Mouse (Mus musculus) embryo, embryonic 11.5 days (tissue): ENCODE measurements around the gene Rbp2.
A peak's percentile ranks its signal among the peaks of the same experiment; 100 is the strongest.

Source experiments
- DNase-seq: peaks from one replicate; pipeline ENCODE4 v3.0.0-alpha.2; 2012; ENCODE audit warnings: low read depth, low spot score

The Rbp2 gene

DNA sequence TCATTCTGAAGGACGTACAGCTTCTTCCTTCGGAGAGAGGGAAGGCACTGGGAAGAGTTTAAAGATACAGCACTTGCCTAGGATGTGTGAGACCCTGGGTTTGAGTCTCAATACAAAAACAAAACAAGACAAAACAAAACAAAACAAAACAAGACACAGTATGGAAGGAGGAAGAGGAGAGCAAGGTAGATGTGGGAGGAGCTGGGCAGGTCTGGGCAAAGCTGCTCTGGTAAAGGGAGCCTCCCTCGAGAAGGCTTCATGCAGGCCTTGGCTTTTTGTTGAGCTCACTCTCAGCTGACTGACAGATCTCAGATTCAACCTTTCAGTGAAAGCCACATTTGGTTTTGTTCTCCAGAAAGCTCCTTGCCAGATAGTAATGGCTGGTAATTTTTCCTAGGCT lies at the start of gene Rbp2:
Gene Rbp2, plus strand, starts transcription at position 301 of the 400 bp plus-strand sequence.
- no peak for DNase-seq

DNA sequence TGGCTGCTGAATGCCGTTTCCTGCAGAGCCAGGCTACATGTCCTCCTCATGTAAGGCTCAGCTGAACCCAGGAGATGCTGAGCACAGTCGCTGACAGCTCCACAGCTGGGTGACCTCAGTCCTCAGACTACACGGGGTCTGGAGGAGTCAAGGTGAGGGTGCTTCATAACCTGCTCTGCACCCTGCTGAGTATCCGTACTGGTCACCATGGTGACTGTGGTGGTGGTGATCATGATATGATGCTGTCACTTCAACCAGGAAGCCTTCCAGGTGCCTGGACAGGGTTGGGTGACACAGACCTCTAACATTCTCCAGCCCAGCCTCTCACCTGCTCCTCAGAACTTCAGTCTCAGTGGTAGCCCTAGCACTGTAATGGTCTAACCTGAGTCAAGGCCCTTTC lies 48.1 kb upstream of the Rbp2 start:
- DNase-seq = no peak

DNA sequence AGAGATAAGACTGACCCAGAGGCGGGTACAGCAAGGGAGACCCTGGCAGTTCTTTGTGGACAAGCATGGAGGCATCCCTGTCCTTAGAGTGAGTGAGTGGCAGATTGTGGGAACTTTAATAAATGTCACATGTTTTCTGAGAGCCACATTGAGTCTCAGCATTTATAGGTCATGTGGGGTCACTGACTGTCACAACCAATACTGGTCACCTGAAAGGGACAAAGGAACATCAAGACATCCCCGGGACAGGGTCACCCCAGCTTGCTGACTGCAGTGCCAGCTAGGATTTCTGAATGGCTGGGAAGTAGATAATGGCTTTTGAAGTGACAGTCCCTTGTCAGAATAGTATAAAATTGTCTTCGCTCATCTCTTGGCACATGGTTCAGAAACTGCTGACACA lies 46.8 kb upstream of the Rbp2 start:
- no peak for DNase-seq

DNA sequence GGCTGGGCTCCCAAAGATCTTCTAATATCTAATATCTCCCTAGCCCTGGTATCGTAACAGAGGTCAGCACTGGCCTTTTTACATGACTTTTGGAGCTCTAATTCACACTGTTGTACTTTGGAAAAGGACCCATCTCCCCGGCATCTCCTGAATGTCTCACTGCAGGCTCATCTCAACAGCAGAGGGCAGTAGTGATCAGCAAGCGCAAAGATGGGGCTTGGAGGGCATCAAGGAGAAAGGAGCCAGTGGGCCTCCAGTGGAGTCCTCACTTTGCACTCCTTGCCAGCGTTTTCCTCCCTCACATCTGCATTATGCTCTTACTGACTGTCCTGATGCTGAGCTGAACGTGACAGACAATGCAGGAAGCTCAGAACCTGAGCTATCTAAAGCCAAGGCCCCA lies 43.3 kb upstream of the Rbp2 start:
- no peak for DNase-seq

DNA sequence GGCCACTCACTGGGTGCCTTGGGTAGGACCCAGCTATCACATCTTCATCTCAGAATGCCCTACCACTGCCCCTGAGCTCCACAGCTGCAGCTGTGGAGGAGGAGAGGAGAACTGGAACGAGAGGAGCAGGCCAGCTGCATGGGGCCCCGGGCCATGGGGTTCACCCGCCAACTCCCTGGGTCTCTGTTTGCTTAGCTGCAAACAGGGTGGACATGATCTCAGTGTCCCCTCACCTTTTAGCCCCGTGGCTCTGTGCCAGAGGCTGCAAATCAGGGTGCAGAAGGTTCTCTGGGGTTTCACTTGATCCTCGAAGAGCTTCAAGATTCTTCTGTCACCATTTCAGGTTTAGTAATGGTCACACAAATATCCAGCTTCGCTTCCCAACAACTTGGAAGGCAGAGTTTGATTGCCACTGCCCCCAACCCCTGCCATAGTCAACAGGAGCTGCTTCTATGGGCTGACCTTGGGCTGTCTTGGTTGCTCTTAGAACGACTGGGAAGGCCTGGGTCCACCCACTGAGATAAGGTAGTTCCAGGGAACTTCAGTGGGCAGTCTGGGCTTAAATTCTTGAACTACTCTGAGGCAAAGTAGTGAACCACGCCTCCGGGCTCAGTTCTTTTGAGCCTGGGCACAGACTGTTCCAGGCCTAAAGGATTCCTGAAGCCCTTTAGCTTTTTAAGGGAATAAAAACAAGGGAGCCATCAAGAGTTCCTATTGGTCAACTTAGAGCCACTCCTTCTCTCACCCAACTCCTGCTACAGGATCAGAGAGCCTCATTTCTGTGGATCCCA lies 40.4 kb upstream of the Rbp2 start:
- no peak for DNase-seq

DNA sequence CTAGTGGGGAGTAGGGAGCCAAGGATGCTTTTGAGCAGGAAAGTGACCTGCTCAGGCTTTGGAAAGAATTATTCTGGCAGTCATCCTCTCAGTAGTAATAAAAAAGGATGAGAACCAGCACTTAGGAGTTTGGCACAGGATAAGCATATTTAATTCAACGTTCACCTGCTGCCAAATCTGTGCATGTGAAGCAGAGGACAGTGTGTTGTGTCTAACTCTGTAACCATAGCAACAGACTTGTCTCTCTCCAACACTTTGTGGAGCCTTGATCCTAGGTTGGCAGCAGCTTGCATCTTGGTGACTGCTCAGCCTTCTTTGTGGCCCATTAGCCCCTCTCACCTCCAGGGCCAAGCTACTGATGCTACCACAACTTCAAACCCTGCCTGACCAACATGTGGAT lies 34.9 kb upstream of the Rbp2 start:
- no peak for DNase-seq

DNA sequence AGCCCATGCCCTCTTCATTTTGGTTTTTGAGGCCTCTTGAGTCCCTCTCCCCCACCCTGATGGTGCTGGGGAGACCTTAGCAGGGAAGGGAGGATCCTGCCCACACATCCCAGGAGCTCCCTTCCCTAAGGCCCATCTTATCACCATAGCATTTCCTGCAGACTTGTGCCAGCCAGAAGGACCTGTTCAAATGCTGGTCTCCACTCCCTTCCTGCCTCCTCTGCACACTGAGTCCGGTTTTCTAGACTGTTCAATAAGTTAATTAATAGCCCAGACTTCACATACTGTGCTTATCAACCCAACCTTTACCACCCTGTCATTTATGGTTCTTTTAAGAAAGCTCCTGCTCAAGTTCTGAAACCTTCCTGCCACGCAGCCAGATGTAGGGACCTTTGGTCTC lies 19.2 kb upstream of the Rbp2 start:
- DNase-seq = no peak

DNA sequence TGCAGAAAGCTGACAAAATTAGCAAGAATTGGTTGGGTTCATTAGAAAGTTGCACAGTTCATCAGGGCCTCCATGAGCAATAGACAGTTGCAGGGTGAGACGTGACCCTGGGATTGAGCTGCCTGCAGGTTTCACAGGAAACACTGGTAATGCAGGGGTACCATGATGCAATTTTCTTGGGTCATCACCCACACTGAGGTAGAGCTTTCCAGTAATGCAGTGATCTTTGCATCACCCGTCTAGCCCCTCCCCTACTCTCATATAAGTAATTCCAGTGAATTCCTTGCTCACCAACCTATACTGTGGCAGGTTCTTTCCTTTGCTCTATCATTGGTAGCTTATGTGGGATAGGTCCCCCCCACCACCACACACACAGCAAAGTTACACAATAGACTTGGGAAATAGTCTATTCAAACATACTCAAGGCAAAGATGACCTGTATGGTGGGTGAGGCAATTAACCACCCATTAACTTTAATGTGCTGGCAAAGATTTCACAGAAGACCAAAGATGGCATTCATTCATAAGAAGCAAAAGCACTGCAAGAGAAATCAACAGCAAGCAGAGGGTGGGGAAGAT lies 5.7 kb upstream of the Rbp2 start:
- no peak for DNase-seq

DNA sequence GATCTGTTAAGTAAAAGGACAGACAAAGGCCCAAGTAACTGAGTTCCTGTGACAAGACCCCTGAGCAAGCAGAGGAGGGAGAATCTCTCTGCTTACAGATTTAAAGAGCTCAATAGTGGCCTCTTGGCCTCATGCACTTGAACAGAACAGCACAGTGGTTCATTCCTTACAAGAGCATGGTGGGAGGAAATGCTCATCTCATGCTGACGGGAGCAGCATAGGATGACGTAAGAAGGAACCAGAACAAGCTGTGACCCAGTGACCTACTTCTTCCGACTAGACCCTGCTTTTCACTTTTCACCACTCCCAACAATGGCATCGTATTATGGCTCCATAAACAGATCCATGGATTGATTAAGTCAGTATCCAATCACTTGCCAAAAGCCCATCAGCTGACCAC lies 3.7 kb upstream of the Rbp2 start:
- DNase-seq = no peak

DNA sequence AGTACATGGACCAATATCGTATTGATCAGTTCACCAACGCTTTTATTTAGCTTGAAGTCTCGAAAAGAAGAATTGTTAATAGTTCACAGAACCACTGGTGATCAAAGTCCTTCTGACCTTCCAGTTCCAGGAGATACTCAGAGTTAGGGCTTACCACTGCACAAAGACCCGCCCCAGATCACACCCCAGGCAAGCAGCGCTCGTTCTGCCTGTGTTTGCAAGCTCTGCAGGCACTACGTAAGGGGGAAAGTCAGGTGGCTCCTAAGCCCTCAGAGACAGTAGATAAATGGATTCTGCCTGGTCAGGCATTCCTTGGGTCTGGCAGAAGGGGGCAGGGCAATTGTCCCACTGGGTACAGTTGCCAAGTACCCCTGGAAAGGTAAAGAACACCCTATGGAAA lies 895 bp upstream of the Rbp2 start:
- DNase-seq = no peak

DNA sequence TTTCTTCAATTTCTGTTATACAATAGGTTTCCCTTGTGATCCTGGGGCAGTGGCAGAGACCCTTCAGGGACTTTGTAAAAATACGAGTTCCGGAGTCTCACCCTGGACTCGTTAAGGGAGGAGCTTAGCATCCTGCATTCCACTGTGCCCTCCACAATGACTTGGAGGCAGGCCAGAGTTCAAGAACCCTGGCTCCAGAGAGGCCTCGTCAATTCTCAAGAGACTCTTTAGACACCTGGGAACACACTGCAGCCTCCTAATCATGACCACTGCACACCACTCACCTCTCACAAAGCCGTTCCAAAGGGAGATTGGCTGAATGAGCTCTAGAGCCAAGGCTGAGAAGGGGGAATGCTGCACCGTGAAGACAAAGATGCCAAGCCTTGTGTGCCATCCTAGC lies 1.4 kb downstream of the Rbp2 start:
- no peak for DNase-seq

DNA sequence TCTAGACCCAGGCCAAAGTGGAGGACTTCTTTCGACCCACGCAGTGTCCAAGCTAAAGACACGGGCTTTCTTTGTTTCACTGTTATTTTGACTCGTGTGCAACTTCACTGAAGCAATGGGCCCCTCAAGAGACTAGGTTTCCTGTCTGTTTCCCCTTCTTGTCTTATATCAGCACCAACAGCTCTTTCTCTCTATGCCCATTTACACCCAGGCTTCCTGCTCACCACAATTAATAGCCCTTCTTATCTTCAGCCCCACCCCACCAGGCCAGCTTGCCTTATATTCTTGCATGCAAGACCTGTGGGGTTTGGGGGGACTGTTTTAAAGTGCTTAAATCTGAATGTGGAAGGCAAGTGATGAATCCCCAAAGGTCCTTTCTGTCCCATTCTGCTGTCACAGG lies 3.6 kb downstream of the Rbp2 start:
- DNase-seq = no peak

DNA sequence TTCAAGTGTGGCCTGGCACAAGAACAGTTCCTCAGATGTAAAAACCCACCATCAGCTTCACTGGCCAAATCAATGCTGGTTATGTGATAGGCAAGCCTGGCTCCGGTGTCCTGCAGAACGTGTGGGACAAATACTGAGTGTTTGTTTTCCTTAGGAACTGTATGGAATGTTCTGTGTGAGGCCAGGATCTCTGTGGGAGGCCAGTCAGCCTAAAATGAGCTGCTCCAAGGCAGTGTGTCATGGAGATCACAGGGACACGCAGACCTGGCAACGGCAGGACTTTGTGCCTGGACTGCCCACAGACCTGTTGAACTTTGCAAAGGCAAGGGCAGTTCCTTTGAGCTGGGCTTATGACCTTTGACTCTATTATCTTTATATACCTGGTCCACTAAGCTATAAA lies 4.2 kb downstream of the Rbp2 start:
- DNase-seq = no peak

DNA sequence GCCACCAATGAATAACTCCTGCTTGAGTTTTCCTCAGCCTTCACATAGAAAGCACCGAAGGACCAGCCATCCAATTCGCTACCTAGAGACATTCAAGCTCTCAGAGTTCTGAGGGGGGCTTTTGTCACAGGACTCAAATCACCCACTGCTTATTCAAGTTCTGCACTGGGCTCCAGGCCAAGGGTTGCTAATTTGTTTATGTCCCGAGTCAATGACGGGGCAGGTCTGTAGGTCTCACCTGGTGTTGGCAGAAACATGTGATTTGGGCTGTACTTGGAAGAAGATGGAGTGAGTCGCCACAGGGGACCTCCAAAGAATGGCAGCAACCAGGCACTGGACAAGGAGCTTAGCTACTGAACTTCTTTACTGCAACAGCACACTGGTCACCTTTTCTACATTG lies 5.2 kb downstream of the Rbp2 start:
- DNase-seq = no peak

DNA sequence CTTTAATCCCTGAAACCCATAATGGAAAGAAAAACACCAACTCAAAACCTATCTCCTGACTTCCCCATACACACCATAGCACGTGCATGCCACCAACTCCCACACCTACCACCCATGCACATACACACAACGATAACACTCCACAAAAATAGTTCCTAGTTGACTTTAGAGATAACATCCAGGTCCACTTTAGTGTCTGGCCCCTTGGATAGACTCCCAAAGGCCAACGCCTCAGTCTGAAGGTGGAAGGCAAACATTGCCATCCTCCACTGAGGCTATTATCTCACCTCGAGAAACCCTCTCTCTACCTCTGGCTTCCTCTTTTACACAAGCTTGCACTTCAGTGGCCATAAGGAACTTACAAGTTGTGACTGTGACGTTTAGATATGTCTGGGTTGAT lies 6.3 kb downstream of the Rbp2 start:
- no peak for DNase-seq

DNA sequence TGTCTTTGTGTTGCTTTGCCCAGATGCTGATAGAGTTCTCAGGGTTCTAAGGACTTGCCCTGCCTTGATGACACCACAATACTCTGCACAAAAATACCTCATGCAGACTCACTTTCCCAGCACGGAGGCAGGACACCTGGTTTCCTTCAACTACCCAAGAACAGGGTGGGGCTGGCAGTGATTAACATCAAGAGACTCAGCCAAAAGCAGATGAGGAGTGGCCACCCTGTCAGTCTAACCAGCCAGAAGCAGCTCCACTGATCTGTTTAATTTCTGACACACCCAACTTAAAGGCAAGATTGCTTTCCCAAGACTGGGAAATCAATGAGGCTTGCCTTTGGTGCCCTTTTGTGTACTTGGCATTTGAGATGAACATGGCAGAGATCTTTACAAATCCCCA lies 6.9 kb downstream of the Rbp2 start:
- no peak for DNase-seq

DNA sequence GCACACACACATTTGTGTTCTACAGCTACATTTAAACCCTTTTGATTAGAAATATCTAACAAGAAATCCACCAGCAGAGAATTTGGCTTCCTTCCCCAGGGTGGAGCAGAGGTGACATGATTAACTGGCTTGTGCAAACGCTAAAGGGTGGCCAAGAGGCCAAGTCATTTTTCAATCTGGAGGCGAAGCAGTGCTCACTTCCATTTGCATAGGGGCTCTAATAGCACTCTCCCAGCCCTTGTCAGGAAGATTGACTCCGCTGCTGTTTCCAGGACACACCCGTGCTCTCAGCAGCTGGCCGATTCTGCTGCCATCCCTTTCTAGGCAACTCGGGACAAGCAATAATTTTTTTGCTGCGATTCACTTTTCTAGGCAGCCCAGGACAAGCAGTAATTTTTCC lies 11.2 kb downstream of the Rbp2 start:
- DNase-seq = peak; percentile 35

DNA sequence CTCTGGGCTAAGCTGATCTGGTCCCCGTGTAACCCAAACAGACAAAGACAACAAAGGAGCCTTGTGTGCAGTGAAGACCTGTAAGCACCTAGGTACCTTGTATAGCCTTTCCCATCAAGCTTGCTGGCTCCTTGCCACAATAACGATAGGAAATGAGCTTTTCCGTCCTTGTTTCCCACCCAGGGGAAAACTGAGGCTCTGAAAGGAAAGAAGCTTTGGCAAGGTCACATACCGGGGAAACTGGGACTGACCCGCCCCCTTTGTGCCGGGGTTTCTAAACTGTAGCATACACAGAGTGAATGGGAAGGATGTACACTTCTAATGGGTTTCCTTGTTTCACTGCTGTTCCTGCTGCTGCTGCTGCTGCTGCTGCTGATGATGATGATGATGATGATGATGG lies 12.1 kb downstream of the Rbp2 start:
- DNase-seq = no peak

DNA sequence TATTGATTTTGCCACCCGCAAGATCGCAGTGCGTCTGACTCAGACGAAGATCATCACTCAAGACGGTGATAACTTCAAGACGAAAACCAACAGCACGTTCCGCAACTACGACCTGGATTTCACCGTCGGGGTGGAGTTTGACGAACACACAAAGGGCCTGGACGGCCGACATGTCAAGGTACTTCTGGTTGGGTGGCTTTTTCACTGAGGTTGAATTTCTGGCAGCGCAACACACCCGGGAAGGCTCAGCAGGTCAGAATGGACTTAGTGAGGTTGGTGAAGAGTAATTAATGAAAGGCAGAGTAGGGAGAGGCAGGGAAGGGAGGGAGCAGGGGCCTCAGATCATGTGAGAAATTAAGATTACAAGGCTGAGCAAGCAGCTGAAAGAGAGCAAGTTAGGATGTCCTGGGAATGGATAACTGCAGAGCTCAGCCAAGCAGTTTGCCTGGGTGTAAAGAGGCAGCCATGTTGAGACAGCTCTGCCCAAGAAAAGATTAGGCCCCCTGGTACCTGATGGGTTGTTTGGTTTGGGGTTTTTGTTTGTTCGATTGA lies 12.9 kb downstream of the Rbp2 start:
- DNase-seq = no peak

DNA sequence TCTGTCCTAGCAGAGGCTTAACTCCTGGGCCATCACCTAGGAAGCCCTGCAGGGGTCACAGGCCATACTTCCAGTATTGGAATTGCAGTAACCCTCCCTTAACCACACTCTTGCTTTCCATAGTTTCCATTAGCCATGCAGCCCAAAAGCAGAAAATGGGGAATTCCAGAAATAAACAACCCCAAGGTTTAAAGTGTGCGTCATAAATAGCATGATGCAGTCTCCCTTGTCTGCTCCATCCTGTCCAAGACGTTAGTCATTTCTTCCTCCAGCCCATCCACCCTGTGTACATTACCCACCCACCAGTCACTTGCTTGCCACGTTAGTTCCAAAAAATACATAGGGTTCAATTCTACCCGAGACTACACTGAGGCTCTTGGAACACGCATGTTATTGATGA lies 13.7 kb downstream of the Rbp2 start:
- DNase-seq = no peak

DNA sequence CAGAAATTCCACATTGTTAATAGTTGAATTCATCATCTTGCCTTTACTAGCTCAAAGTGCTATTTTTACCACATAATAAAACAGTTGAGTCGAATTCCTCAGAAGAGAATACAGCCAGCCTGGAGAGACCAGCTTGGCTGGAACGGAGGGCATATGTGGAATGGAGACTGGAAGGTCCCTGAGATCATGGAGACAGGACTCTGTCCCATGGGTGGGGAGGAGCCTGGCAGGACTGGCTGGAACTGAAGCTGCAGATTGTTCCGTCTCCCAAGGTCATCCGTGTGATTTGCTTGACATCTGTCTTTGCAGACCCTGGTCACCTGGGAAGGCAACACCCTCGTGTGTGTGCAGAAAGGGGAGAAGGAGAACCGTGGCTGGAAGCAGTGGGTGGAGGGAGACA lies 21.6 kb downstream of the Rbp2 start:
- no peak for DNase-seq

DNA sequence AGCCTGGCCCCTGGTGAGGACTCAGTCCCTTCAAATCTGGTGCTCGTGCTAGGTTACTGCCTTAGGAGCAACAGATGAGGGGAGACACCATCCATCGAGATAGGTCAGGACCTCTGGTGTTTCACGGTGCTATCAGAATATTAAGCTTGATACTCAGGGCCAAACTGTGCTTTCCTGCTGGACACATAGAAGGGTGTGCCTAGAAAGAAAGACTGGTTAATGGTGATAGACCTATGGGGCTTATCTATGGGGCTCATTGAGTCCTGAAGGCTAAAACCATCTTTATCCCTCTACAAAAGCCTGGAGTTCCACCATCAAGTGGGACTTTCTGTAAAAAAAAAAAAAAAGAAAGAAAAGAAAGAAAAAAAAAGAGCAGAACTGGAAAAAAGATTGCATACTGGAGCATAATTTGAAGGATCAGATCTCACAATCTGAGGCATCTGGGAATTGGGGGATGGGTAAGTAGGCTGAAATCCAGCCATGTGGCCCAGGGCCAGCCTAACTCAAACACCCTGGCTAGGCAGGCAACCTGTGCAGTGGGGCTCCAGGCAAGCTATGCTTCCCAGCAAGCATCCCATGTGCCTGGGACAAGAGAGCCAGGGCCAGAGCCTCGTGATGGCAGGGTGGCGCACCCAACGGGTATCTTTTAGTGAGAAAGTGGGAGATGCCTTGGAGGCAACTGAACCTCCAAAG lies 24.6 kb downstream of the Rbp2 start:
- no peak for DNase-seq

DNA sequence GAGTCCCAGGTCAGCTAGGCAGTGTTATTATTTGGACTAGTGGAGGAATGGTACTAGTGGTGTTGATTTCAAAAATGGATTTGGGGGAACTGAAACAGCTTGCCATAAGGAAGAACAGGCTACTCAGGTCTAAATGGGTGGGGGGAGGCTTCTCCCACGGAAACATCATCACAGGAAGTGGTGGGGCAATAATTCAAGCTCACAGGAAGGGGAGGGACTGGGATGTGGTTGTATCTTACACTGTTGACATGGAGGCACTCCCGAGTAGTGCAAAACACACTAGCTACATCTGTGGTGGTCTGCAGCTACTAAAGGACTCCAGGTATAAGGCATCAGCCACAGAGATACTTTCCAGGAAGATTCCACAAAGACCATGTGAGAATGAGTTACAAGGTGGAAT lies 38.0 kb downstream of the Rbp2 start:
- DNase-seq = no peak
